Mouse (Mus musculus): ENCODE data around the gene Bcl7c. TPM values are rescaled to one million over a fixed set of nuclear protein-coding genes. Genes with fewer than 3 reads are reported as not detected.

The Bcl7c gene
- polyA plus RNA-seq, 1 experiment, result 132 TPM

DNA sequence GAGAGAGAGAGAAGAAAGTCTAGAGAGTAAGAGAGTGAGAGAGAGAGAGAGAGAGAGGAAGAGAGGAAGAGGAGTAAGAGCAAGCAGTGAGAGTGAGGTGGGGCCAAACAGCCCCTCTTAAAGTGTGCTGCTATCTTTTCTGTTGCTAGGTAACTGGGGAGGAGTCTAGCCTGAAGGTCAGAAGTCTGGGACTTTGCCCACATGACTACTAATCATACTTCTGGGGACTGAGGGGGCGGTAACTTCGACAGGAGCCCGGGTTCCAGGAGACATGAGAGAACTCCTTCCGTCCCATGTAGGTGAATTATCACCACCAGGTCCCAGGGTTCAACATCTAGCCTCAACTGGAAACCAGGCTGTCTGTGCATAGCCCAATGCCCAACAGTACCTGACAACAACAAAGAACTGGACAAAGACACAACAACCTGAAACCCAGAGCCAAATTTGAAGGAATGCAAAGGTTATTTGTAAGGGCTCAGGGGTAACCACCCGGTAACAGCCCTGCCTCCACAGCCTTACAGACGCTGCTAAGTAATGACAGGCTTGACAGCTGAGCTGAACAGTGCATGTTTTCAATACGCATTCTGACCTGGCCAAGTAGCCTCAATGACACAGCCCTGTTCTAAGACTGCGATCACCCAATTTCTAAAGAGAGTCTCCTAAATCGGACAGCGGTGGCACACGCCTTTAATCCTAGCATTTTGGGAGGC, 21.8 kb downstream of the Bcl7c start:
- no peak overlapping the region for H3ac ChIP-seq (ENCODE audit: control insufficient read depth, insufficient read length, low read depth)
- no peaks in the 10 kb centered on the region for H3K79me2 ChIP-seq (ENCODE audit: control insufficient read depth, insufficient read depth)
- no peaks in the 10 kb centered on the region for H3K79me3 ChIP-seq (ENCODE audit: low read depth)
- no peak overlapping the region for H3K4me3 ChIP-seq (ENCODE audit: insufficient read depth, poor library complexity, severe bottlenecking)
- no peak for TF ChIP-seq FOSL1 (IDR thresholded peaks at IDR 0.05; ENCODE audit: insufficient read depth, low read length, poor library complexity, severe bottlenecking)
- TF ChIP-seq MYOG (IDR thresholded peaks at IDR 0.05; ENCODE audit: control insufficient read depth, extremely low read depth, insufficient read length), result no peak
- TF ChIP-seq CEBPB (IDR thresholded peaks at IDR 0.05; ENCODE audit: low read depth), result no peak
- no peak for TF ChIP-seq USF1 (IDR thresholded peaks at IDR 0.05; ENCODE audit: low read depth)
- TF ChIP-seq CTCF (IDR thresholded peaks at IDR 0.05; ENCODE audit: control insufficient read depth, insufficient read depth, insufficient read length), result no peak
- TF ChIP-seq MYOD1 (IDR thresholded peaks at IDR 0.05; ENCODE audit: control insufficient read depth, insufficient read length, low read depth), result no peak
- no peak for TF ChIP-seq MAX (IDR thresholded peaks at IDR 0.05)
- H3K36me3 ChIP-seq (ENCODE audit: control insufficient read depth, insufficient read depth), result no peaks in the 10 kb centered on the region
- H3K27me3 ChIP-seq (ENCODE audit: control insufficient read depth, insufficient read depth, insufficient read length), result no peaks in the 10 kb centered on the region

- no peaks in the 10 kb centered on the region for H3K79me3 ChIP-seq (ENCODE audit: low read depth)
- no peak overlapping the region for H3K4me3 ChIP-seq (ENCODE audit: insufficient read depth, poor library complexity, severe bottlenecking)
- no peaks in the 10 kb centered on the region for H3K27me3 ChIP-seq (ENCODE audit: control insufficient read depth, insufficient read depth, insufficient read length)
- TF ChIP-seq MYOD1 (IDR thresholded peaks at IDR 0.05; ENCODE audit: control insufficient read depth, insufficient read length, low read depth) (peak; percentile 95), MAX (IDR thresholded peaks at IDR 0.05) (no peak), CTCF (IDR thresholded peaks at IDR 0.05; ENCODE audit: control insufficient read depth, insufficient read depth, insufficient read length) (no peak), USF1 (IDR thresholded peaks at IDR 0.05; ENCODE audit: low read depth) (peak; percentile 15)
- H3K36me3 ChIP-seq (ENCODE audit: control insufficient read depth, insufficient read depth), result no peaks in the 10 kb centered on the region
- H3K79me2 ChIP-seq (ENCODE audit: control insufficient read depth, insufficient read depth), result no peaks in the 10 kb centered on the region
- H3ac ChIP-seq (ENCODE audit: control insufficient read depth, insufficient read length, low read depth), result peak overlapping the region; percentile 14
Observed at GRCm38 (mm10) chr7:127685304-127686018, 23.3 kb downstream of the Bcl7c start.

- Histone ChIP-seq H3K27me3 (ENCODE audit: control insufficient read depth, insufficient read depth, insufficient read length) (no peaks in the 10 kb centered on the region), H3K4me3 (ENCODE audit: insufficient read depth, poor library complexity, severe bottlenecking) (no peak overlapping the region), H3K36me3 (ENCODE audit: control insufficient read depth, insufficient read depth) (no peaks in the 10 kb centered on the region), H3ac (ENCODE audit: control insufficient read depth, insufficient read length, low read depth) (no peak overlapping the region), H3K79me2 (ENCODE audit: control insufficient read depth, insufficient read depth) (no peaks in the 10 kb centered on the region), H3K79me3 (ENCODE audit: low read depth) (no peaks in the 10 kb centered on the region)
- TF ChIP-seq MYOG (IDR thresholded peaks at IDR 0.05; ENCODE audit: control insufficient read depth, extremely low read depth, insufficient read length) (no peak), CEBPB (IDR thresholded peaks at IDR 0.05; ENCODE audit: low read depth) (no peak), MYOD1 (IDR thresholded peaks at IDR 0.05; ENCODE audit: control insufficient read depth, insufficient read length, low read depth) (no peak), CTCF (IDR thresholded peaks at IDR 0.05; ENCODE audit: control insufficient read depth, insufficient read depth, insufficient read length) (no peak), MAX (IDR thresholded peaks at IDR 0.05) (no peak), FOSL1 (IDR thresholded peaks at IDR 0.05; ENCODE audit: insufficient read depth, low read length, poor library complexity, severe bottlenecking) (no peak), USF1 (IDR thresholded peaks at IDR 0.05; ENCODE audit: low read depth) (no peak)
Observed at GRCm38 (mm10) chr7:127681888-127682553, 26.7 kb downstream of the Bcl7c start.

GRCm38 (mm10) chr7:127680541-127680940, 28.2 kb downstream of the Bcl7c start:
- Histone ChIP-seq H3K79me2 (ENCODE audit: control insufficient read depth, insufficient read depth) (no peaks in the 10 kb centered on the region), H3K36me3 (ENCODE audit: control insufficient read depth, insufficient read depth) (no peaks in the 10 kb centered on the region), H3K79me3 (ENCODE audit: low read depth) (no peaks in the 10 kb centered on the region), H3K4me3 (ENCODE audit: insufficient read depth, poor library complexity, severe bottlenecking) (no peak overlapping the region), H3ac (ENCODE audit: control insufficient read depth, insufficient read length, low read depth) (no peak overlapping the region), H3K27me3 (ENCODE audit: control insufficient read depth, insufficient read depth, insufficient read length) (no peaks in the 10 kb centered on the region)
- no peak for TF ChIP-seq MYOG (IDR thresholded peaks at IDR 0.05; ENCODE audit: control insufficient read depth, extremely low read depth, insufficient read length)
- TF ChIP-seq MAX (IDR thresholded peaks at IDR 0.05), result no peak
- TF ChIP-seq CEBPB (IDR thresholded peaks at IDR 0.05; ENCODE audit: low read depth), result no peak
- TF ChIP-seq USF1 (IDR thresholded peaks at IDR 0.05; ENCODE audit: low read depth), result no peak
- TF ChIP-seq MYOD1 (IDR thresholded peaks at IDR 0.05; ENCODE audit: control insufficient read depth, insufficient read length, low read depth), result no peak
- TF ChIP-seq CTCF (IDR thresholded peaks at IDR 0.05; ENCODE audit: control insufficient read depth, insufficient read depth, insufficient read length), result no peak
- no peak for TF ChIP-seq FOSL1 (IDR thresholded peaks at IDR 0.05; ENCODE audit: insufficient read depth, low read length, poor library complexity, severe bottlenecking)

GRCm38 (mm10) chr7:127678811-127679210, 29.9 kb downstream of the Bcl7c start:
- Histone ChIP-seq H3K79me3 (ENCODE audit: low read depth) (no peaks in the 10 kb centered on the region), H3K36me3 (ENCODE audit: control insufficient read depth, insufficient read depth) (no peaks in the 10 kb centered on the region), H3K79me2 (ENCODE audit: control insufficient read depth, insufficient read depth) (no peaks in the 10 kb centered on the region), H3K4me3 (ENCODE audit: insufficient read depth, poor library complexity, severe bottlenecking) (no peak overlapping the region), H3K27me3 (ENCODE audit: control insufficient read depth, insufficient read depth, insufficient read length) (no peaks in the 10 kb centered on the region), H3ac (ENCODE audit: control insufficient read depth, insufficient read length, low read depth) (no peak overlapping the region)
- TF ChIP-seq USF1 (IDR thresholded peaks at IDR 0.05; ENCODE audit: low read depth), result no peak
- TF ChIP-seq MYOG (IDR thresholded peaks at IDR 0.05; ENCODE audit: control insufficient read depth, extremely low read depth, insufficient read length), result no peak
- TF ChIP-seq FOSL1 (IDR thresholded peaks at IDR 0.05; ENCODE audit: insufficient read depth, low read length, poor library complexity, severe bottlenecking), result no peak
- TF ChIP-seq CTCF (IDR thresholded peaks at IDR 0.05; ENCODE audit: control insufficient read depth, insufficient read depth, insufficient read length), result no peak
- TF ChIP-seq CEBPB (IDR thresholded peaks at IDR 0.05; ENCODE audit: low read depth), result no peak
- no peak for TF ChIP-seq MAX (IDR thresholded peaks at IDR 0.05)
- TF ChIP-seq MYOD1 (IDR thresholded peaks at IDR 0.05; ENCODE audit: control insufficient read depth, insufficient read length, low read depth), result no peak

Measured in C2C12 (cell line).